Mouse (Mus musculus): Measurements from ENCODE around the gene Srpr. TPM values are rescaled to one million over a fixed set of nuclear protein-coding genes. Genes with fewer than 3 reads are reported as not detected.

Srpr gene
- total and polyA plus RNA-seq, 3 experiments = 67.6 to 96.3 (median 82.4) TPM

- Histone ChIP-seq H3K79me2 (replicated peaks; ENCODE audit: control insufficient read depth, insufficient read depth, low read length) (no peaks in the 10 kb centered on the region), H3K27ac (no peak overlapping the region), H3K4me1 (ENCODE audit: control insufficient read depth, insufficient read depth, low read length) (no peaks in the 10 kb centered on the region), H3K9ac (ENCODE audit: low read depth, low read length) (no peak overlapping the region), H3K36me3 (ENCODE audit: control insufficient read depth, insufficient read depth, low read length) (no peaks in the 10 kb centered on the region), H3K4me3 (no peak overlapping the region), H3K27me3 (ENCODE audit: control insufficient read depth, insufficient read depth, low read length) (no peaks in the 10 kb centered on the region)
- 51% methylated on average over 2 of the region's 2 CpGs for WGBS
- intact Hi-C loops (cut with DNase I) = no loop called here
- TF ChIP-seq EP300 (IDR thresholded peaks at IDR 0.05; ENCODE audit: insufficient read depth, low read depth, low read length) (no peak), CTCF (IDR thresholded peaks at IDR 0.05) (no peak), POLR2A (IDR thresholded peaks at IDR 0.05; ENCODE audit: insufficient read depth, low read depth, low read length) (no peak)
- no peak for DNase-seq
Measured at GRCm38 (mm10) chr9:35182832-35183231, 17.1 kb upstream of the Srpr start.

- no peak overlapping the region for H3K27ac ChIP-seq
- no peak overlapping the region for H3K9ac ChIP-seq (ENCODE audit: low read depth, low read length)
- DNase-seq = no peak
- H3K4me1 ChIP-seq (ENCODE audit: control insufficient read depth, insufficient read depth, low read length) = no peaks in the 10 kb centered on the region
- H3K79me2 ChIP-seq (replicated peaks; ENCODE audit: control insufficient read depth, insufficient read depth, low read length) = no peaks in the 10 kb centered on the region
- WGBS = 62% methylated on average over 5 of the region's 5 CpGs
- H3K27me3 ChIP-seq (ENCODE audit: control insufficient read depth, insufficient read depth, low read length) = no peaks in the 10 kb centered on the region
- no peak overlapping the region for H3K4me3 ChIP-seq
- TF ChIP-seq EP300 (IDR thresholded peaks at IDR 0.05; ENCODE audit: insufficient read depth, low read depth, low read length) = no peak
- TF ChIP-seq POLR2A (IDR thresholded peaks at IDR 0.05; ENCODE audit: insufficient read depth, low read depth, low read length) = no peak
- TF ChIP-seq CTCF (IDR thresholded peaks at IDR 0.05) = no peak
- intact Hi-C loops (cut with DNase I) = no loop called here
- no peaks in the 10 kb centered on the region for H3K36me3 ChIP-seq (ENCODE audit: control insufficient read depth, insufficient read depth, low read length)
Measured at GRCm38 (mm10) chr9:35183359-35183758, 16.6 kb upstream of the Srpr start.

- Histone ChIP-seq H3K27ac (no peak overlapping the region), H3K36me3 (ENCODE audit: control insufficient read depth, insufficient read depth, low read length) (no peaks in the 10 kb centered on the region), H3K4me1 (ENCODE audit: control insufficient read depth, insufficient read depth, low read length) (peaks cover 1% of the 10 kb centered on the region; the same call in 1 of the 2 replicates), H3K79me2 (replicated peaks; ENCODE audit: control insufficient read depth, insufficient read depth, low read length) (no peaks in the 10 kb centered on the region), H3K9ac (ENCODE audit: low read depth, low read length) (no peak overlapping the region), H3K27me3 (ENCODE audit: control insufficient read depth, insufficient read depth, low read length) (no peaks in the 10 kb centered on the region), H3K4me3 (no peak overlapping the region)
- no peak for DNase-seq
- intact Hi-C loops (cut with DNase I) = no loop called here
- WGBS = 75% methylated on average over 4 of the region's 4 CpGs
- TF ChIP-seq CTCF (IDR thresholded peaks at IDR 0.05) (no peak), EP300 (IDR thresholded peaks at IDR 0.05; ENCODE audit: insufficient read depth, low read depth, low read length) (no peak), POLR2A (IDR thresholded peaks at IDR 0.05; ENCODE audit: insufficient read depth, low read depth, low read length) (no peak)
Measured at GRCm38 (mm10) chr9:35186430-35186829, 13.5 kb upstream of the Srpr start.

GRCm38 (mm10) chr9:35187351-35187903 is 12.5 kb upstream of the Srpr start:
- no peak for TF ChIP-seq CTCF (IDR thresholded peaks at IDR 0.05)
- TF ChIP-seq EP300 (IDR thresholded peaks at IDR 0.05; ENCODE audit: insufficient read depth, low read depth, low read length) = no peak
- TF ChIP-seq POLR2A (IDR thresholded peaks at IDR 0.05; ENCODE audit: insufficient read depth, low read depth, low read length) = no peak

GRCm38 (mm10) chr9:35188700-35189099 is 11.3 kb upstream of the Srpr start:
- H3K79me2 ChIP-seq (replicated peaks; ENCODE audit: control insufficient read depth, insufficient read depth, low read length) = no peaks in the 10 kb centered on the region
- TF ChIP-seq POLR2A (IDR thresholded peaks at IDR 0.05; ENCODE audit: insufficient read depth, low read depth, low read length) = no peak
- no peak for TF ChIP-seq EP300 (IDR thresholded peaks at IDR 0.05; ENCODE audit: insufficient read depth, low read depth, low read length)
- TF ChIP-seq CTCF (IDR thresholded peaks at IDR 0.05) = no peak
- H3K4me3 ChIP-seq = no peak overlapping the region
- WGBS = 51% methylated on average over 22 of the region's 22 CpGs
- peak in 1 of 2 experiments; percentile 36 for DNase-seq
- H3K9ac ChIP-seq (ENCODE audit: low read depth, low read length) = no peak overlapping the region
- peaks cover 1% of the 10 kb centered on the region; the same call in 1 of the 2 replicates for H3K4me1 ChIP-seq (ENCODE audit: control insufficient read depth, insufficient read depth, low read length)
- H3K36me3 ChIP-seq (ENCODE audit: control insufficient read depth, insufficient read depth, low read length) = no peaks in the 10 kb centered on the region
- H3K27me3 ChIP-seq (ENCODE audit: control insufficient read depth, insufficient read depth, low read length) = no peaks in the 10 kb centered on the region
- intact Hi-C loops (cut with DNase I) = no loop called here
- no peak overlapping the region for H3K27ac ChIP-seq

More at GRCm38 (mm10) chr9:35187351-35187903, 12.5 kb upstream of the Srpr start:
- Histone ChIP-seq H3K79me2 (replicated peaks; ENCODE audit: control insufficient read depth, insufficient read depth, low read length) (no peaks in the 10 kb centered on the region), H3K9ac (ENCODE audit: low read depth, low read length) (no peak overlapping the region), H3K4me1 (ENCODE audit: control insufficient read depth, insufficient read depth, low read length) (peaks cover 1% of the 10 kb centered on the region; the same call in 1 of the 2 replicates), H3K4me3 (no peak overlapping the region), H3K27me3 (ENCODE audit: control insufficient read depth, insufficient read depth, low read length) (no peaks in the 10 kb centered on the region), H3K36me3 (ENCODE audit: control insufficient read depth, insufficient read depth, low read length) (no peaks in the 10 kb centered on the region), H3K27ac (no peak overlapping the region)
- DNase-seq = no peak
- 68% methylated on average over 10 of the region's 10 CpGs for WGBS
- intact Hi-C loops (cut with DNase I) = no loop called here

GRCm38 (mm10) chr9:35192983-35193542 is 6.9 kb upstream of the Srpr start:
- Histone ChIP-seq H3K4me1 (ENCODE audit: control insufficient read depth, insufficient read depth, low read length) (peaks cover 1% of the 10 kb centered on the region; the same call in 1 of the 2 replicates), H3K79me2 (replicated peaks; ENCODE audit: control insufficient read depth, insufficient read depth, low read length) (no peaks in the 10 kb centered on the region), H3K27me3 (ENCODE audit: control insufficient read depth, insufficient read depth, low read length) (no peaks in the 10 kb centered on the region), H3K27ac (no peak overlapping the region), H3K9ac (ENCODE audit: low read depth, low read length) (no peak overlapping the region), H3K4me3 (no peak overlapping the region), H3K36me3 (ENCODE audit: control insufficient read depth, insufficient read depth, low read length) (no peaks in the 10 kb centered on the region)
- TF ChIP-seq POLR2A (IDR thresholded peaks at IDR 0.05; ENCODE audit: insufficient read depth, low read depth, low read length) (no peak), CTCF (IDR thresholded peaks at IDR 0.05) (no peak), EP300 (IDR thresholded peaks at IDR 0.05; ENCODE audit: insufficient read depth, low read depth, low read length) (no peak)
- 82% methylated on average over 11 of the region's 11 CpGs for WGBS
- intact Hi-C loops (cut with DNase I) = no loop called here
- no peak for DNase-seq

Data from heart, adult 2 months (tissue).